Mouse (Mus musculus): ENCODE data around the gene Itgb3bp. TPM values are rescaled to one million over a fixed set of nuclear protein-coding genes. Genes with fewer than 3 reads are reported as not detected.

The Itgb3bp gene
- 0.10 and 0.24 TPM in 2 replicates for polyA plus RNA-seq (2012; ENCODE audit: low replicate concordance)

GRCm38 (mm10) chr4:99929613-99930517 is at the start of gene Itgb3bp:
Gene Itgb3bp (minus strand): TSS chr4:99929813.

GRCm38 (mm10) chr4:99929149-99929612 is 432 bp downstream of the Itgb3bp start, which contains the start of gene Pgm1:
Gene Pgm1 (plus strand): TSS chr4:99929414.

GRCm38 (mm10) chr4:99829094-99830073 is 100.2 kb downstream of the Itgb3bp start, which contains the start of gene Efcab7:
Gene Efcab7 (plus strand): TSS chr4:99829198.

Other genes with a start within 250 kb of the Itgb3bp start
- 0.66 and 0.73 TPM in 2 replicates for gene Alg6, start 214.1 kb downstream of the Itgb3bp start, polyA plus RNA-seq (2012; ENCODE audit: low replicate concordance)
- not detected in 2 replicates for gene Efcab7, start 100.6 kb downstream of the Itgb3bp start, polyA plus RNA-seq (2012; ENCODE audit: low replicate concordance)
- 1.8 and 3.4 TPM in 2 replicates for gene Pgm1, start 399 bp downstream of the Itgb3bp start, polyA plus RNA-seq (2012; ENCODE audit: low replicate concordance)
- gene Ror1, start 166.0 kb upstream of the Itgb3bp start, polyA plus RNA-seq (2012; ENCODE audit: low replicate concordance) = 0.02 TPM in 1 of 2 replicates, not detected in the other